Mouse (Mus musculus): Measurements from ENCODE around the gene Cldn18.

GRCm38 (mm10) chr9:99750272-99750671, 33.2 kb upstream of the Cldn18 start:
- no peak for TF ChIP-seq CTCF (IDR thresholded peaks at IDR 0.05; ENCODE audit: borderline replicate concordance, insufficient read depth, low read depth, low read length)
- TF ChIP-seq POLR2A (IDR thresholded peaks at IDR 0.05; ENCODE audit: borderline replicate concordance, insufficient read depth, low read length) = no peak
